Mouse (Mus musculus) layer of hippocampus, adult 2 months (tissue): ENCODE measurements at regions not wholly inside any gene's neighbourhood (a gene's known extent, or its start where the extent isn't known, plus 50 kb on each side); places are given as distances from the start of the nearest gene placed in this dataset.

Experiments
- DNase-seq, 2 experiments: peaks; one replicate each; pipeline ENCODE4 v3.0.0; 2022; ENCODE audit warnings: low spot score in 2 of 2
- H3K27ac ChIP-seq: fragments of 200-600 bp; 2 replicates; pipeline ENCODE4 v1.8.1; 2022
- H3K4me3 ChIP-seq: fragments of 200-600 bp; 2 replicates; pipeline ENCODE4 v1.8.1; 2022; ENCODE audit warnings: mild to moderate bottlenecking
- CTCF ChIP-seq: fragments of 200-600 bp; conservative IDR thresholded peaks from 2 replicates; pipeline ENCODE4 v1.8.1; 2022; ENCODE audit warnings: antibody characterized with exemption, mild to moderate bottlenecking, moderate library complexity

GRCm38 (mm10) chr3:34773678-34774425, 123.6 kb downstream of the Sox2 start:
- TF ChIP-seq CTCF, result no peak
- peak in 1 of 2 experiments; percentile 18 for DNase-seq
- Histone ChIP-seq H3K27ac (0 out of 2 replicates have a peak overlapping the region, but pooled peaks have one; percentile 18), H3K4me3 (peak overlapping the region; percentile 30; the same call in 1 of the 2 replicates)

- Histone ChIP-seq H3K27ac (no peak overlapping the region), H3K4me3 (no peak overlapping the region)
- no peak for TF ChIP-seq CTCF
- no peak for DNase-seq
These were observed 131.6 kb downstream of the Sox2 start for GRCm38 (mm10) chr3:34781770-34782169.

GRCm38 (mm10) chr3:34783398-34783797, 133.2 kb downstream of the Sox2 start:
- no peak overlapping the region for H3K27ac ChIP-seq
- no peak overlapping the region for H3K4me3 ChIP-seq
- no peak for DNase-seq
- no peak for TF ChIP-seq CTCF

DNA sequence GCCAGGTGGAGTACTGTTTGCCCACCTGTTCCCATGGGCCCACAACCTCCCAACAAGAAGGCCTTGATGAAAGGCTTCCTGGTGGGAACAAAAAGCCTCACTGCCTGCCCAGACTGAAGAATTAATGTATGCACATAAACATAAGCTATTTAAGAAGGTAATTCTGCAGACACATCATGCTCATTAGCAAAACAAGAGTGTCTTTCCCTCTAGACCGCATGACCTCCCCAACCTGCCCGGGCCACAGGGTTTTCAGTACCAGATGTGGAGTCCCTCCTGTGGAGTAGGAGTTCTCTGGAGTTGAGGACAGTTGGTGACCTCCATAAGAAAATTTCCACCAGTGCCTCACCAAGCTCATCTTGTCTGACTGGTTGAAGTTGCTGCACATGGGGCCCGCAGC, 137.0 kb downstream of the Sox2 start:
- no peak for TF ChIP-seq CTCF
- H3K4me3 ChIP-seq, result no peak overlapping the region
- DNase-seq, result no peak
- no peak overlapping the region for H3K27ac ChIP-seq

- DNase-seq, result no peak
- H3K27ac ChIP-seq, result no peak overlapping the region
- no peak for TF ChIP-seq CTCF
- H3K4me3 ChIP-seq, result peak overlapping the region; percentile 41
These were observed 145.1 kb downstream of the Sox2 start for GRCm38 (mm10) chr3:34795103-34795983.

GRCm38 (mm10) chr3:34795984-34796266, 145.7 kb downstream of the Sox2 start:
- Histone ChIP-seq H3K27ac (no peak overlapping the region), H3K4me3 (peak overlapping the region; percentile 41; the same call in 1 of the 2 replicates)
- TF ChIP-seq CTCF, result no peak
- no peak for DNase-seq

GRCm38 (mm10) chr3:34808833-34809232, 158.6 kb downstream of the Sox2 start:
- DNase-seq, result no peak
- Histone ChIP-seq H3K27ac (no peak overlapping the region), H3K4me3 (no peak overlapping the region)
- no peak for TF ChIP-seq CTCF

- no peak for TF ChIP-seq CTCF
- Histone ChIP-seq H3K4me3 (no peak overlapping the region), H3K27ac (no peak overlapping the region)
- DNase-seq, result no peak
These were observed 161.5 kb downstream of the Sox2 start for GRCm38 (mm10) chr3:34811753-34812152.

DNA sequence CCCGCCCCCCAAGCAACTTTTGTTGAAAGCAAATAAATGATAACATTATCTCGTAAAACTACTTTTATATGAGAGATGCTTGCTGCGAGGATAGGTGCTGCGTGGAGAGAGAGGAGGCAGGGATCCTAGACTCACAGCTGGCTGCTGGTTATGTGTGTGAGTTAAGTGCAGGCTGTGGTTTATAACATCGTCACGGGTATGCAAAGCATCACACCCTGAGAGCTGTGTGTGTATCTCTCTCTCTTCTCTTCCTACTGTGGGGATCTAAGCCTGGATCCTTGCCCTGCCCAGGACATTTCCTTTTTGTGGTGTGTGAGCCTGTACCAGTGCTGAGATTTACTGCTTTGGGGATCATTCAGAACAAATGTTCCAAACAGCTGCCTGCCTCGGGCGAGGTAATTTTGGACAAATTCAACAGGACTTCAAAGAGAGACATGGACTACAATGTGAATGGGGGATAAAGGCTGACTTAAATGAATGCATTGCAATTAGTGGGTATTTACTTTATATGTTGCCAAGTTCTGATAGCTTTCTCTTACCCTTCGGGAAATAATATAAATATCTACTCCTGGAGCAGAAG, 162.9 kb downstream of the Sox2 start:
- Histone ChIP-seq H3K4me3 (no peak overlapping the region), H3K27ac (no peak overlapping the region)
- no peak for DNase-seq
- TF ChIP-seq CTCF, result no peak

- no peak for DNase-seq
- H3K4me3 ChIP-seq, result no peak overlapping the region
- no peak for TF ChIP-seq CTCF
- no peak overlapping the region for H3K27ac ChIP-seq
These were observed 174.8 kb downstream of the Sox2 start for GRCm38 (mm10) chr3:34825036-34825435.

DNA sequence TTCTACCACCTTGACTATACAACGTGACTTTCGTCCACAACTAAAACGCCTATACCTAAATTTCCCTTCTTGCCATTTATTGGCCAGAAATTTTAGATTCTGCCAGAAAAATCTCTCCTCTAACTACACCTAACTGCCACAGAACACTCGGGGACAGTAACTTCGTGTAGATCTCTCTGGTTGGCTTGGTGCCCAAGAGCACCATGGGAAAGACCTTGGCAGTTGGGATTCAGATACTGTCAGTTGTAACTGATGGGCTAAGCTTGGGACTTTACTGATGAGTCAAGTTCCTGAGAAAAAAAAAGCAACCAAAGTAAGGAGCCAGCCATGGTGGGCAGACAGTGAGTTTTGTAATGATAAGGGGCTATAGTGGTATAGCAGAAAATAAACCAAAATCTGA, 176.2 kb downstream of the Sox2 start:
- no peak overlapping the region for H3K27ac ChIP-seq
- no peak for DNase-seq
- no peak overlapping the region for H3K4me3 ChIP-seq
- no peak for TF ChIP-seq CTCF

DNA sequence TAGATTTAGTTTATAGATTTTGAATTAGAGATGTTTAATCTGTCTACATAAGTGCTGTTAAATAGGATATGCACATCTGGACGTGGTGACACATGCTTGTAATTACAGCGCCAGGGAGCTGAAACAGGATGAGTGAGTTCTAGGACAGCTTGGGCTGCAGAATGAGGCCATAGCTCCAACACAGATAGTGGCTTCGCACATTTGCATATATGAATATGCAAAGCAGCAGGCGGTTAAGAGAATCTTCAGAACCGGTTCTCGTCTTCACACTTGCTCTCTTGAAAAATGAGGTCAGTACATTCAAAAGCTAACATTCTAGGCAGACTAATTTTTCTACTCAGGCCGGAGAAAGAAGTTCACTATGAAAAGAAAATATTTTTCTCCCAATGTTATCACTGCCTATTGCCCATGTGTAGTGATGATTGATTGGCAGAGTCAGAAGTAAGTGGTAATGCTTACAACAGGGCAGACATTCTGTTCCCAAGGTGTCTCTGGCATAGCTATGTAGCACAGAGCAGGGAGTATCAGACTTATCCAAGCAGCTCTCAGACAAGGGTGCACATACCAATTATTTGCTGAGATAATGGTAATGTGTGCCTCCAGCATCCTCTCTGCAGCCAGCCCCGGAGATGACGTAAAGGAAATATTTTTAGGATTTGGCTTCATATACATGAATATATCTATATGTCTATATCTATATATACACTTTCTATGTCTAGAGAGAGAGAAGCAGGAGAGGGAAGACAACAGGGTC, 178.4 kb downstream of the Sox2 start:
- no peak for DNase-seq
- H3K4me3 ChIP-seq, result no peak overlapping the region
- no peak overlapping the region for H3K27ac ChIP-seq
- TF ChIP-seq CTCF, result no peak
